Mouse (Mus musculus) layer of hippocampus, adult 11-12 months (tissue): ENCODE measurements around the gene Prdm5.

Experiments used
- DNase-seq: peaks from one replicate; pipeline ENCODE4 v3.0.0; 2022; ENCODE audit warnings: low spot score

The Prdm5 gene

DNA sequence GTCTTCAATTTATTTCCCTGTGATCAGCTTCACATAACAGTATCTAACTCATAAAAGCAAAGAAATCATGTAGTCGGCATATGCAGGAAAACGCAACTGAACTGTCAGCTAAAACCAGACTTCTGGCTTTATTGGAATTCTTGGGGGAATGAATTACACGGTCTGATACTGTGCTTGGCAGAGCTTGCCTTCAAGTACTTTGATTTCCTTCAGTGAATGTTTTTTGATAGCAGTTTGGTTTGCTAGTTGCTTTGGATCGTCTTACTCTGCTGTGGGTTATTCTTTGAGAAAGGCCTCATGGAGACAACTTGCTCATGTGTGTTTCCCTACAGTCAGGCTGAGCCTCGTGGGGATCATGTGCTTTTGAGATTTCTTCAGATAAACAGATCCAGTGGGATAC is 52.7 kb downstream of the Prdm5 start:
- DNase-seq = no peak

DNA sequence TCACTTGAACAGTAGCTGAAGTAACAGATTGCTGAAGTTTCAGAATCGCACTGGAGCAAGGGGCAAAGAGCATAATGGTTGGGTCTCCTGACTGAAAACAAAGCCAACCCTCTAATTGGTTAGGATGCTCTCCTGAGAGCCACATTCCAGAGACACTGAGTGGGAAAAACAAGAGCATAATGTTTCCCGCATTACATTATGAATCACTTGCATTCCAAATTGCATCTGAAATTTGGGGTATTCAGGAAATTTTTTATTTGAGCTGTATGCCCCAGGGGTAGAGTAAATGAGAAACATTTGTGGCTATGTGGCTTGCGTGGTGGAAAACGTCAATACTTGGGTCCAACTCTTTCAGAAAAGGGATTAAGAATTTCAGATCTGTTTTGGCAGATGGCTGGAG is 55.2 kb downstream of the Prdm5 start:
- DNase-seq = no peak

DNA sequence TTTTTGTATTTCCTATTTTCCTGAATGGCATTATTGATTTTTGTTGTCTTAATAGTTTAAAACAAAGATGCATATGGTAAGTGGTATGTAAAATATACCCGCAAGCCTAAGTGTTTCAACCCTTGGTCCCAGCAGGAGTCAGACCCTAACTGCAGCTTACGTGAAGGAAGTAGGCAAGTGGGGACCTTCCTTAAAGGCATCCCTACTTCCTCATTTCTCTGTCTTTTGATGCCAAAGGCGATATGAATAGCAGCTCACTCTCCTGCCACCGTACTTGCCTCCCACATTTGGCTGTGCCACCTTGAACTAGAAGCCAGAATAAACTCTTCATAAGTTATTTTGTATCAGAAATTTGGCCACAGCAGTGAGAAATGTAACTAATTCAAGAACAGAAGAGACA is 63.8 kb downstream of the Prdm5 start:
- DNase-seq = no peak

DNA sequence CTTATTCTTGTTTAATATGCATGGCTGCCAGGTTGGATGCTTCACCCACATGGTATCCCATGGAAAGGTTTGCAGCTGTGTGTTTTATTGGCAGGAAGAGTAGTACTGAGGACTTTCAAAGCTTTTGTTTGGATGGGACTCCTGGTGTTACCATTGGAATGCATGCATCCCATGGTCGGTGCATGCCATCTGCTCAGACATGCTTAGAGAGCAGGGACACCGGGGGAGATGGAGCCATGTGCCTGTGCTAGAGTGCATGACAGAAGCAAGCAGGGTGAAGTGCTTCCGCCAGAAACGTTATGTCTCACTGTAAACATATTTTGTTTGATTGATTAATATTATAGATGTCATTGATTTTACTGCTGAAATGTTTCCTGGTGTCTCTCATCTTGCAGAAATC is 70.3 kb downstream of the Prdm5 start:
- no peak for DNase-seq

DNA sequence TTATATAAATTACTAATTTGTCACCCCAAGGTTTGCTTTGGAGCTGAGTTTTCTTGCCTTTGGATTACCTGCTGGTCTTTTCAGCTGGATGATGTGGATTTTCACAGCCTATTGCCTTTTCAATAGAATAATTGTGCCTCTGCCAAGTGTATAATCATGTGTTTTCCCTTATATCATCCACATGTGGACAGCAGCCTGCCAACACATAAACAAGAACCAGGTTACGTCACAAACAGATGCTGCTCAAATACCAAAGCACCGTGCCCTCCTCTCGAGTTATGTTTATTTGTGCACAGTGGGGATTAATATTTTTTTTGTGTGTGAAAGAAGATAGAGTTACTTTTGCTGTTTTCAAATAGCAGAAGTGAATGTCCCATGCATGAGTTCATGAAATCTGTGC is 70.9 kb downstream of the Prdm5 start:
- no peak for DNase-seq

DNA sequence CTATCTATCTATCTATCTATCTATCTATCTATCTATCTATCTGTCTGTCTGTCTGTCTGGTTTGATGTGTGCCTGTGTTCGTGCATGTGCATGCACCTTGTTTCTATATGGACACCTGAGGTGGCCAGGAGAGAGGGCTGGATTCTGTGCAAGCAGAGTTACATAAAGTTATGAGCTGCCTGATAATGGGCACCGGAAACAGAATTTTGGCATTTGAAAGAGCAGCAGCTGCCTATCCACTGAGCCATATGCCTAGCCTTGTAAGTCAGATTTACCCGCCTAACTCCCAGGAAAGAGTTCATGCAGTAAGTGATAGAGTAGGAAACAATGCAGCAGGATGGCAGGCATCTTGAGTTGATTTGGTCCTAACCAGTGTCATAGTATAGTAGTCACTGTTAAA is 71.4 kb downstream of the Prdm5 start:
- peak; percentile 45 for DNase-seq

DNA sequence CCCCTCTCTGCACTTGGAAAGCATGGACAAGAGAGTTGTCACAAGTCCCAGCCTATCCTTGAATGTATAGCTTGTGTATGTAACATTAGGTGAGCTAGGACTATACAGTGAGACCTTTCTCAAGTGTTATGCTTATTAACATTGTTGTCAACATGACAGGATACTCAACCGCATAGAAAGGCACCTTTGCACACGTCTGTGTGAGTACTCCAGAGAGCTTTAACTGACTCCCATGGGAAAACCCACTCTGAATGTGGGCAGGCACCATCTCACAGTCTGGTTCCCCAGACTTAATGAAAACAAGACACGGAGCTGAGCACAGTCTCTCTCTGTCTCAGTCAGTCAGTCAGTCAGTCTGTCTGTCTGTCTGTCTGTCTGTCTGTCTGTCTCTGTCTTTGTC is 75.2 kb downstream of the Prdm5 start:
- DNase-seq = no peak

DNA sequence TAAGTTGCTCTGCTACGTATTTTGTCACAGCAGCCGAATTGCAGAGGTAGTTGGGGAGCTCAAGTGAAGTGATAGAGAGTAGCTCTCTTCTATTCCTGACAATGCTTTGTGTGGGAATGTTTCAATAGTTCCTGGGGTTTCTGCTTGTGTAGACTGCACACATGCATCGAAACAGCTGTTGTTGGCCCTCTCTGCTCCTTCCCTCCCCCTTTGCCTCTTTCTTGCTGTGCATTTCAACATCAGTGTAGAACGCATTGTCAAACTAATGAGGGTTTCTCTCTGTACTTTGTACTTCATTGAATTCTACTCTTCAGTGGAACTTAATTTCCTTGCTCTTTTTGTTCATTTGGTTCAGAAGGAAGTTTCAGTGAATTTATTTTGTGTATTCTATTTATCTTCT is 75.8 kb downstream of the Prdm5 start:
- DNase-seq = no peak

DNA sequence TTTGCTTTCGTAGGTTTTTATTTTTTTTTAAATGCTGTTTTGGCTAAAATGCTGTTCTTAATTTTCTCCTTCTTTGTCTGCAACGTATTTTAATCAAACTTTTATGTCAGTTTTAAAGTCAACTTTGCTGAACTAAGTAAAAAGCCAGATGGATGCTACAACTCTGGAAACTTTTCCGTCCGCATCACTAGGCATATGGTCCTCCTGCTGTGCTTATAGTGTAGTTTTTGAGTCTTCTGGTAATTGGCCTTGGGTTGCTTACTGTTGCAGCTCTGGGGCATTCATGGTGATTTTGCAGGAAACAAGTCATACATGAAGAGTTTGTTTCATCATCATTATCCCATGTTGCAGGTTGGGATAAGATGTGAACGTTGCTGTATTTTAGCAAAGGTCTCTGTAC is 81.8 kb downstream of the Prdm5 start:
- DNase-seq = no peak

DNA sequence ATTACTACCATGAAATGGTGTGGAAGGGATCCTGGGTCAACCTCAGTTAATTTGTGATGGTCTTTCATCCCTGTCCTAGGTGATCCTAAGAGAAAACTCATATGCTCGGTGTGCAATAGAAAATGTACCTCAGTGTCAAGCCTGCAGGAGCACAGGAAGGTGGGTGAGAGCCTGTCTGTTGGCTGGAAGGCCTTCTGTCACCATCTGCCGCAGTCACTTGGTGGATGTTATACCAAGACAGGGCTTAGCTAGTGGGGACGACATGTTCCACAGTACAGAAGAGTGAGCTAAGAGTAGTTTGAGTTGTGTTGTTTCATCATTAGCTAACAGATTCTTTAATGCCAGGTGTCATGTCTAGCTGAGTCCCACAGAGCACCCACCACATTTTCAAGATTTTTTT is 84.0 kb downstream of the Prdm5 start:
- DNase-seq = peak; percentile 55

DNA sequence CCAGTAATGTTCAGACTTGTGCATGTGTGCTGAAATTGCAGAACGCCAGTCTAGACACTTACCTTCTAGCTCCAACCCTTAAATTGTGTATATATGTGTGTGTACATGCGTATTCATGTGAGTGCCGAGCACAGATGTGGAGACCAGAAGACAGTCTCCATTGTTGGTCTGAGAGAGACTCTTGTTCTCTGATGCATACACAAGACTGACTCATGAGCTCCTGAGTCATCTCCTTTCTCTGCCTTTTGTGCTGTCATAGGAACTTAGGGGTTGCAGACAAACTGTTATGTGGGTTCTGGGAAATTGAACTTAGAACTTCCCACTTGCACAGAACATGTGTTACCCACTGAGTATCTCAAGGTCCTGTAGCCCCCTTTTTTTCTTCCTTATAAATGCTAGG is 85.4 kb downstream of the Prdm5 start:
- no peak for DNase-seq

DNA sequence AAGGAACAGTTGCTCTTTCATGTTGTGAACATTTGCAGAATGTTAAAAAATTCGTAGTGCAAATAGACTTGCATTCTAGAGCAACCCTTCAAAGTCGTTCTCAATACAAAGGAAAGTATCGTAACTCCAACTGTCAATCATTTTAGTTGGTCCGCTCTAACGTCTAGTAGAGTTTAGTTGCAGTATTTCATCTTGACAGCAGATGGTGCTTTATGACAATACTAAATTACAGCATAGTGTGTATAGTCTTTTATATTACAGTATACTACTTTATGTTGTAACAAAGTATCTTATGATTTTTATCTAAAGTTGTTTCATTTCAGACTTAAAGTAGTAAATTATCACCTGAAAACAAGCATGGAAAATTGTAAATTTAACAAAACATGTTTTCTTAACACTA is 86.1 kb downstream of the Prdm5 start:
- no peak for DNase-seq

DNA sequence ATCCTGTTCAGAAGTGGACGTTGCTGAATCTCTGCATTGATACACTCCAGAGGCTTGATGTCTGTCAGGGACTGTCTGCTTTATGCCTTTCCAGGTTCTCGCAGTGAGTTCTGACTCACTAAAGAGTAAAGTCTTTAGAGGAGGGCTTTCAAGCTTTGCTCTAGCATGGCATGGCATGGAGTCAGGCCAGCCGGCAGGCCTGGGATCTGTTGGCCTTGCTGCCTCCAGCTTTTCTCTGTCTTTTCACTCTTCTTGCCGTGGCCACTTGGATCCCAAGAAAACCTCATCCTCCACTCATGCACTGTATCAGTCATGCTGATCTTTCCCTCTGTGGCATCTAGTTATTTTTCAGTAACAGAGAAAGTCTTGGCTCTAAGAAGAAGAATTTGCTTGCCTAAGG is 87.1 kb downstream of the Prdm5 start:
- DNase-seq = no peak

DNA sequence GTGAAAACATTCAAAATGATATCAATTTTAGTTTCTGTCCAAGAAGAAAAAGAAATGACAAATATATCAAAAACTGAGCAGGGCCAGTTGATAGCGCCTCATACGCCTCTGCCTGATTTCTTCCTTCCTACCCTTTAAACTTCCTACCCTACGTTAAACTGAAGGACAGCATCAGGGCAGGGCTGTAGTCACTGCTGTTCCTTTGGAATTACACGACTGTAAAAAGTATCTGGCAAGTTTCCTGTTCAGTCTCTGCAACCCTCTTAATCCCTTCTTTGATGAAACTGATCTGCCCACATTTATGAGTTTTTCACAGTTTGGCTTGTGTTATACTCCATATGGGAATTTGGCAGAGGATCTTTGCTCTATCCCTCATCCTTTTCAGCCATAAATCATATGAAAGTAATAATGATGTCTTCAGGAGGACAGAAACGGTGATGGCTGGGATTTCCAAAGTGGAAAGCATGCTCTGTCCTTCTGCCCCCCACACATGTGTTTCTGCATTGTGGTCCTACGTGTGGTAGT is 93.0 kb downstream of the Prdm5 start:
- no peak for DNase-seq

DNA sequence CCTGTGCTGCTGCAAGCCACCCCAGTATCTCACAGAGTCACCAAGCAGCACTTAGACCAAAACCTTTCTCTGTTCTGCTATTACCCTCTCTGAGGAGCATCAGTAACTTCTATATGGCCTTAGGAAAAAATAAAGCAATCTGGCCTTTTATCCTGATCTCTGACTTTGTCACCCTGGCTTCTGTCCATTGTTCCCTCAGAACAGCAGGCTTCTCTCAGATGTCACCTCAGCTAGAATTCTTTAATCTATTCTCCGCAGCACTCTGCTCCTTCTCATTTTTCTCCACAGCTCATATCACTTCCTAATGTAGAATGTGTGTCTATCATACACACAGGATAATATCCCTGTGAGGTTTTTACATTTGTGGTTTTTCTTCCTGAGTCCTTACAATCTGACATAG is 99.5 kb downstream of the Prdm5 start:
- DNase-seq = no peak

DNA sequence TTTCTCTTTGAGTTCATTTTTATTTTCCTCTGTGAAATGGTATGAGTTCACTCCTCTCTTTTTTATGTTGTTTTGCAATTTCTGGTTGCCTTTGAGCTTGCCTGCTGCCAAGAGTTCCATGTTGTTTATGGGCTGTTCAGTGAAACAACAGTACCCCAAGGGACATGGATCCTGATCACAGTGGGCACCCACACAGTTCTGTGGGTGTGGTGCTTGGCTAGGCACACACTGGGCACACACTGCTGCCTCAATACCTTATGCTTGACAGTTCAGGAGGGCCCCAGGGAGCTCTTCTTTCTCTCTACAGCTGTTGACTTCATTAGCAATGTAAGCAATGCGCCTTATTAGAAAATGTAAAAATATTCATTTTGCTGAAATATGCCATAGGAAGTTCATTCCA is 110.0 kb downstream of the Prdm5 start:
- DNase-seq = no peak

DNA sequence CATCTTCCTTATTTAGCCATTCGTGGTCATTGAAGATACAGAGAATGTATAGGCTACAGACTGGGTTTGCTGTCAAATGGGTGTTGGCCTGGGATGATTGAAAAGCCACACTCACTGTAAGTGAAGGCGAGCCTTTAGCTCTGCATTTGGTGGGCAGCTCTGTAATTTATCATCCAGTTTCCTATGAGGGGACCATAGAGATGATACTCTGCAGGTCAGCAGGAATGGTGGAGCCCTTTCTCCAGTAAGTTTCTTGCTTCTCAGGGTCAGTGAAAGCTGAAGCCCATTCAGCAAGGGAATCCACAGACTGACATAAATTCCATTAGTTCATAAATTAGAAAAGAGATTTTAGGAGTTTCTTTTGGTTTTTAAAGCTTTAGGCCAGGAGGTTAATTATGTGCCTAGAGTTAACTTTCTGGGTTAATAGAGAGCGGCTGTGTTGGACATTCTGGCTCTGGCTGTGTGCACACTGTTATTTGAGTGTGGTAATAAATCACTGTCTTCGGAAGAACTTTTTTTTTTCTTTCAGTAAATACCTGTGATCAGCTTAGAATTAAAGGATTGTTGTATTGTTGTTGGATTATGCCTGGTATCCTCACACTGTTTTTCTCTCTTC is 113.4 kb downstream of the Prdm5 start:
- no peak for DNase-seq

DNA sequence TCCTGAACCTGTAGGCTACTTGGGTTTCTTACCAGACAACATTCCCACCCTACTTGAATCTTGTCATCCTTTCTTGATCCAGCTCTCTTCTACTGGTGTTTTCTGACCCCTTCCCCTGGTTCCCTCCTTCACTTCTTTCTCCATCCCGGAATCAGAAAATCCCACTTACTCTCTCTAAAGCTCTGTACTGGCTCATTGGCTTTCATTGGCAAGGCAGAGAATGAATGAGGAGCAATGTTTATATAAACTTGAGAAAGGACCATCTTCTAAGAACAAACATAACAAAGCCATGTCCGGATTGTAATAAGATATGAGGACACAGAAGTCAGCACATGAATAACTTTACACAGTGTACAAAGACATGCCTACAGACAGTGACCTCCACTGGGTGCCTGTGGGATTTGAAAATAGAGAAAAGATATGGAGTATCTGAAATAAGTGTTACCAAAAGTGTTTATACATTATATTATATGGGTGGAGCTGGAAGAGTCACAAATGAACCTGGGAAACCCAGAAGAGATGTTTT is 127.9 kb downstream of the Prdm5 start:
- no peak for DNase-seq

DNA sequence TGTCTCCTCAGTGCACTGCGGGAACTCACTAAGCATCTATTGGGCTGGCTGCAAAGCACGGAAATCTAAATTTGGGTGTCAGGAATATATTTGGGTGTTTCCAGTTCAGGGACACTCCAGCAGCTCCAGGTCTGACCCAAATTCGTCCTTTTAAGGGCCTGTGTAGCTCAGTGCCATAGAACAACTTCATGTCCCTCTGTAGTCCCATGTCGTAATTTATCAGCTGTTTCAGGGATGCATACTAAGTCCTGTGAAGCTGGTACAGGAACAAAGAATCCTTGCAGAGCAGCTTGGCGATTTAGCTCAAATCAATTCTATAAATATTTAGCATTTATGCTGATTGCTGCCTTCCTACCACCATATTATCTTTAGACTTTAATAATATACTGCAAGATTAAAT is 136.6 kb downstream of the Prdm5 start:
- no peak for DNase-seq

DNA sequence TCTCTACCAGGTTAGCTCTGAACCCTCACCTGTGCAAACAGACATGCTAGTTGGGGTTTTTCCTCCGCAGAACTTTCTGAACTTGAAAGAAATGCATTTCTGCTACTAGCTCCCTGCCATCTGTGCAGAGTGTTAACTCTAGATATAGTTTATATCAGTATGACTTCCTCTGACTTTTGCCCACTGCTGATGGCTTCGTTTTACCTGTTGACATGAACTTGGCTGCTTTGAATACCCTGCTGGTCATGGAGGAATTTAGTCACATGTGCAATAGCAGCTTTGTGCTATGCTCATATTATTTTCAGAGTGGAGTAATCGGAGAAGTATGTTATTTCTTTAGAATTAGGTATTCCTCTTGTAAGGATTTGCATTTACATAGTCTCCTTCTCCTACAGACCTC is 142.9 kb downstream of the Prdm5 start:
- no peak for DNase-seq

DNA sequence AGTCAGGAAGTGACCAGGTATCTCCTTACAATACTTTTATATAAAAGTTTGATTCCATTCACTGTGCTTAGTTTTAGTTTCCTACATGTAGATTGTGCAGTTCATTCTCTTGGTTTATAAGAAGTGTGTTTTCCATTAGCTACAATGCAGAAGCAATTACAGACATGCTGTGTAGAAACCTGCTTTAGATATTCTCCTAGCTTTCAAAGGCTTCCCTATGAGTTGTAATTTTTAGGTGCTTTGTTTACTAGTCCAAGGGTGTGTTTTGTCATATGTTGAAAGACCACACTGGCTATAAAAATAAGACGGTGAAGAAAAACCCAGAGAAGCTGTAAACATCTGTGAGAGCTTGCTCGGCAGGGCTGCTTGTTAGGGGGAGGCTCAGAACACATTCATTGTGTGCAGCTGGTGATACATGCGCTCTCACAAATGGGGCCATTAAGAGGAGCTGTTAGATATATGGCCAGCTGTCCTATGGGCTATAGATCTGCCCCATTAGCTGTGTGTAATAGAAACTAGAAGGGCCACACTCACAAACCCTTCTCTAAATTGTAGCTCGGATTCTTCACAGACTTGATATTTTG is 144.8 kb downstream of the Prdm5 start:
- DNase-seq = no peak

DNA sequence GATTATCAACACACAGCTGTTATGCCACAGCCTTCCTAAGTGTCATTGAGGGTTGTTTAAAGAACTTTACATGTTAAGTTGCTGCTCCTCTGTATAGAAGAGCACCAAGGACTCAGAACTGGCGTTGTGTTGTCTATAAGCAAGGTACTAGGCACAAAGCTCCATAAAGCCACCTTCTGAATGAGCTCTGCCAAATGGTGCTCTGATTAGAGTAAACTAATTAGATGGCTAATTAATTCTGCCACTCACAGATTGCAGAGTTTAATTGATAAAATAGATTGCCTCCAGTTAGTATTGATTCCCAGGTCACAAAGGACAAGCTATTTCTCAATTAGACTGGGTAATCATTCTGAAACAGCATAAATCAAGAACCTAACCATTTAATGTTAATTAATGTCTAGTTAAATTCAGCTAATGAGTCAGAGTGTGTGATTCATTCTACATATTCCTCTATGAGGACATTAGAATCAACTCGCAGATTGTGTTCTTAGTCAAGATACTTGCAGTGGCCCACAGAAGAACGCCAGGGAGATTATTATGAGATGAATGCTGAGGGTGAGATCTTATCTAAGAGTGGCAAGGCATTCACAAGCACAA is 147.0 kb downstream of the Prdm5 start:
- no peak for DNase-seq

DNA sequence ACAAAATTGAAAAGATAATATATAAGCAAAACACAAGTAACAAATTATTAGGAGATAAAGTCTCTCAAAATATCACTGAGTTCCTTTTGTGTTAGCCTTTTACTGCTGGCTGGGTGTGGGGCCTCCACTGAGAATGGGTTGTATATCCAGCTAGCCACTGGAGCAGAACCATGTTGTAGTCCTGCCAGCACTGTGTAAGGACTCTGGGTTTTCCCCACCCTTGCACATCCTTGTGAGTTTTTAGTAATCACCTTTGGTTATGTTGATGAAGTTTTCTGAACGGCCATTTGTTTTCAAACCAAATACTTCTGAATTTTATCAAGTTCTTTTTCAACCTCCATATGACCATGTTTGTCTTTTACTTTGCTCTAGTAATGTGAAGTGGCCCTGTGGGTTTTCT is 151.7 kb downstream of the Prdm5 start:
- no peak for DNase-seq

DNA sequence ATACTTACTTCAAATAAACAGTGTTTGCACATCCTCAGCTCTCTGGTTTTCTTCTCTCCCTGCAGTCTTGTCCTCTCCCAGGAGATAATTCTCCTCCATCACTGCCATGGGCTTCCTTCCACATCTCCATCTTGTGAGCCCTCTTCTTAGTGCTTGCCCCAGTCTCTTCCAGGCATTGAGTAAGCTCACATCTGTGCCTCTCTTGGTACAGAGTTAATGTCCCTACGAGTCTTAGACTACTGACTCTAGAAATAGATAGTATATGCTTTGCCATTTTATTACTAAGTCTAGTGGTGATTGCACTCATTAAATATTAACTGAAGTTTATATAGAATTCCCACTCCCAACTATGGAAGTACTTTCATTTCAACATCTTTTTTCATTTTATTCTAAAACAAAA is 154.0 kb downstream of the Prdm5 start:
- no peak for DNase-seq
